Mouse (Mus musculus) brown adipose tissue, adult 24 weeks (tissue): ENCODE measurements around the gene Mosmo. TPM values are rescaled to one million over a fixed set of nuclear protein-coding genes. Genes with fewer than 3 reads are reported as not detected.
A peak's percentile ranks its signal among the peaks of the same experiment; 100 is the strongest.

ENCODE experiments used
- H3K27ac ChIP-seq: fragments of 200-500 bp; replicated peaks from 2 replicates; pipeline ENCODE4 v1.5.1; 2012; ENCODE audit warnings: low read depth, mild to moderate bottlenecking, low read length
- H3K4me1 ChIP-seq: fragments of 200-500 bp; 2 replicates; pipeline ENCODE4 v1.6.1; 2012; ENCODE audit warnings: low read length, mixed read lengths; ENCODE audit not compliant: control insufficient read depth, insufficient read depth, insufficient read length
- H3K4me3 ChIP-seq: fragments of 200-500 bp; 2 replicates; pipeline ENCODE4 v1.5.1; 2012; ENCODE audit warnings: low read depth, mild to moderate bottlenecking, low read length, moderate library complexity; ENCODE audit not compliant: insufficient read depth
- polyA plus RNA-seq: library from polyadenylated mRNA; stranded (reverse); fragments of >200 nt; gene quantifications from 2 replicates; pipeline ENCODE4 v1.2.4, GENCODE M21; 2012; ENCODE audit not compliant: missing spikeins, insufficient read depth, insufficient read length

Gene Mosmo
- polyA plus RNA-seq, 1 experiment, result 20.5 TPM

DNA sequence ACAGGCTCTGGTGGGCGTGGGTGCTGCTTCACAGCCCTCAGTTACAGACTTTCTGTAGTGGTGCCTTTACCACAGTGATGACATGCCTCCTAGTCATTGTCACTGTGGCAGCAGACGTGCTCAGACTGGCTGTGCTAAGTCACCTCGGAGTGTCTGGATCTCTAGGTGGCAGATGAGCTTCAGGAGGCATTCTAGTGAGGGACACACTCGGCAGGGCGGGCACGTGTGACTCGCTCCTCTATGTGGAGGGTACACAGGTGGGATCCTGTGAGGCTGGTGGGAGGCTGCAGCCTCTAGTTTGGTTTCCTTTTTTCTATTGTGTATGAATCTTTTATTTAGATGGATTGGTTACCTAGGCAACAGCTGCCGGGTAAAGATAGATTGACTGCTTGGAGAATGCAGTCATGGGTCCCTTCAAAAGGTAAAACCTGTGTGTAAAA lies 45.4 kb downstream of the Mosmo start:
- Histone ChIP-seq H3K4me3 (no peak overlapping the region), H3K4me1 (peaks cover 6% of the 10 kb centered on the region; the same call in 1 of the 2 replicates), H3K27ac (no peak overlapping the region)

GRCm38 (mm10) chr7:120727581-120727980 lies 50.2 kb downstream of the Mosmo start:
- Histone ChIP-seq H3K4me1 (no peaks in the 10 kb centered on the region), H3K27ac (no peak overlapping the region)

GRCm38 (mm10) chr7:120729635-120730034 lies 52.2 kb downstream of the Mosmo start:
- Histone ChIP-seq H3K27ac (peak overlapping the region; percentile 37), H3K4me3 (peak overlapping the region; percentile 4; the same call in 1 of the 2 replicates), H3K4me1 (no peaks in the 10 kb centered on the region)

More at GRCm38 (mm10) chr7:120727581-120727980, 50.2 kb downstream of the Mosmo start:
- H3K4me3 ChIP-seq, result no peak overlapping the region

DNA sequence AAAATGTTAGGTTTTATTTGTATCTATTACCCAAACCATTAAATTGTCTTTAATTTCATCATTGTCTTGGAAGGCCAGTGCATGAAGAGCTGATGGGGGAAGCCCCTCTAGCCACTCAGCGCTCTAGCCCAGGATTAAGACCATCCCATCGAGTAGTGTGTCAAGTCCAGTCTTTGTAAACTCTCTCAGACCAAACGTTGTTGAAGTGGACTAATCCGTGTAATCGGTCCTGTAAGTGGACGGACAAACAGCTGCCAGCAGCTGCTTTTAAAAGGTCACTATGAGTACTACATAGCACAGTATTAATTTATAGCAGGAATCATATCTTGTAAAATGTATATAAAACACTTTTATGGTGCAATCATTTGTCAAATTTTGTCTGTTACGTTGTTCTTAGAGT lies 55.5 kb downstream of the Mosmo start:
- Histone ChIP-seq H3K4me3 (no peak overlapping the region), H3K27ac (no peak overlapping the region), H3K4me1 (no peaks in the 10 kb centered on the region)

- Histone ChIP-seq H3K4me3 (peak within 1 kb of the TSS; percentile 49), H3K4me1 (peaks cover 21% of the 10 kb centered on the region), H3K27ac (peak within 1 kb of the TSS; percentile 91)
These were observed 61.6 kb downstream of the Mosmo start, which contains the start of gene Vwa3a for GRCm38 (mm10) chr7:120739018-120739417. TSS of gene Vwa3a (plus strand) at chr7:120739318.

DNA sequence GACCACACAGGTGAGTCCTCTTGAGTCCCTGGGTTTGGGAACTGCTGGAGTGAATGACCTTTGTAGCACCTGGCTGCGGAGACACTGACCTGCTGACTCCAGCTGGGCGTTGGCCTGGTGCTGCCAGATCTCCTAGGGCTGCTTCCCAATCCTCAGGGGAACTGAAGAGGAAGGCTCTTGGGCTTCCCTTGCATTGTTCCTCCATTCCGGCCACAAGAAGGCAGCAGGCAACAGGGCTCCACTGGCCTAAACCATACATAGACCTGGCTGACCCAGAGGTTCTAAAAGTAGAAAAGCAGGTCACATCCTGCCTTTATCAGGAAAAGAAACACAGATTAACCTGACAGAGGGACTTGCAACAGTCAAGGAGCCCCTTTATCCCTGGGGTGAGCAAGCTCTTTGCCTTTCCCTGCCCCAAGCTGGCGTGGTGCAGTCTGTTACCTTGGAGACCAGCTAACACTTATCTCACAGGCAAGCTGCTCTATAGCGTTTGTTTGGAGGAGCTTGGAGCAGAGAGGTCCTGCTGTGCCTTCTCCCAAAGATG lies 62.2 kb downstream of the Mosmo start:
- Histone ChIP-seq H3K27ac (peak overlapping the region; percentile 91), H3K4me1 (peaks cover 27% of the 10 kb centered on the region), H3K4me3 (peak overlapping the region; percentile 49)

GRCm38 (mm10) chr7:120743366-120744351 lies 66.2 kb downstream of the Mosmo start:
- peaks cover 45% of the 10 kb centered on the region for H3K4me1 ChIP-seq
- H3K4me3 ChIP-seq, result no peak overlapping the region
- H3K27ac ChIP-seq, result peak overlapping the region; percentile 91

- H3K4me3 ChIP-seq, result no peak overlapping the region
- peaks cover 38% of the 10 kb centered on the region for H3K4me1 ChIP-seq
- peak overlapping the region; percentile 91 for H3K27ac ChIP-seq
These were observed 67.2 kb downstream of the Mosmo start for GRCm38 (mm10) chr7:120744606-120745005.

GRCm38 (mm10) chr7:120746029-120746428 lies 68.6 kb downstream of the Mosmo start:
- H3K4me1 ChIP-seq, result peaks cover 36% of the 10 kb centered on the region
- peak overlapping the region; percentile 87 for H3K27ac ChIP-seq
- no peak overlapping the region for H3K4me3 ChIP-seq

GRCm38 (mm10) chr7:120746821-120747220 lies 69.4 kb downstream of the Mosmo start:
- H3K27ac ChIP-seq, result peak overlapping the region; percentile 92
- H3K4me3 ChIP-seq, result no peak overlapping the region
- H3K4me1 ChIP-seq, result peaks cover 38% of the 10 kb centered on the region

DNA sequence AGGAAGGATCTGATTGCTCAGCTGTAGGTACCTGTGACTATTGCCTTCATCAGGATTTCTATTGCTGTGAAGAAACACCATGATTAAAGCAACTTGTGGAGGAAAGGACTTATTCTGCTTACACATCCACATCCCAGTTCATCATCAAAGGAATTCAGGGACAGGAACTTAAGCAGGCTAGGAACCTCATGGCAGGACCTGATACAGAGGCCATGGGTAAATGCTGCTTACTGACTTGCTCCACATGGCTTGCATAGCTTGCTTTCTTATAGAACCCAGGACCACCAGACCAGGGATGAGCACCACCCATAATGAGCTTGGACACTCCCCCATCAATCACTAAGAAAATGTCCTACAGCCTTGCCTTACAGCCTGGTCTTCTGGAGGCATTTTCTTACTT lies 71.1 kb downstream of the Mosmo start:
- Histone ChIP-seq H3K4me3 (no peak overlapping the region), H3K4me1 (peaks cover 36% of the 10 kb centered on the region), H3K27ac (no peak overlapping the region)

DNA sequence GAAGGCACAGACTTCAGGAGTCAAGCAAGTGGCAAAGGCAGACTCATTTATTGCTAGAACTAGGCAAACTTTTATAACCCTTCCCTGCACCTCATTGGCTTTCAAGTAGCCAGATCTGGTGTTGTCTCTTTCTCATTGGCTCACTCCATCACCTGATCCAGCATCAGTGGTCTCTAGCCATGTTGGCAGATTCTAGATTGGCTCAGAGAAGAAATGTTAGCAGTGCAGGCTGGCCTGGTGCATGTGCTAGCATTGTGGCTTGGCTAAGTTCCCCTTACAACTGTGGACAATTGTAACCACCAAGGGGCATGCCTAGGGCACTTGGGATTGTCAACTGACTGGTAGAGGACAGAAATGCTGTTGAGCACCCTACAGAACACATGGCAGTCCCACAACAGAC lies 73.9 kb downstream of the Mosmo start:
- H3K4me1 ChIP-seq, result peaks cover 18% of the 10 kb centered on the region
- no peak overlapping the region for H3K4me3 ChIP-seq
- peak overlapping the region; percentile 24; the same call in 1 of the 2 replicates for H3K27ac ChIP-seq

DNA sequence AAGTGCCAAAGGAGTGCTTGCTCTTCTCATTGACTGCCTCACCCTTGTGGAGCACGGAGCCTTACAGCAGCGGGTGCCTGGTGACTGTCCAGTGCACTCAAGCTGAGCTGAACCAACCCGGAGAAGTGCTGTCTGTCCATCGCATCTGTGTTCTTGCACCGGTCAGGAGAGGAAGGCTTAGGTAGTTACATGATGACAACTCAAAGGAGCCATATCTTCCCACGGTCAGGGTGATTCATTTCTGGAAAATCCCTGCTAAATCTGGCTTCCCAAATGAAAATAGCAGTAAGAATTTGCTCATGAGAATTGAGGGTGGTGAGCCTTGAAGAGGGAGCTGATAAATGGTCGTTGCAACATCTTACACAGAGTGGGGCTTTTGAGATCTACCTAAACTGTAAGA lies 74.5 kb downstream of the Mosmo start:
- Histone ChIP-seq H3K4me1 (peaks cover 14% of the 10 kb centered on the region), H3K27ac (peak overlapping the region; percentile 24; the same call in 1 of the 2 replicates), H3K4me3 (no peak overlapping the region)

GRCm38 (mm10) chr7:120754671-120755070 lies 77.3 kb downstream of the Mosmo start:
- H3K27ac ChIP-seq, result no peak overlapping the region
- H3K4me3 ChIP-seq, result no peak overlapping the region
- H3K4me1 ChIP-seq, result peaks cover 5% of the 10 kb centered on the region; the same call in 1 of the 2 replicates

DNA sequence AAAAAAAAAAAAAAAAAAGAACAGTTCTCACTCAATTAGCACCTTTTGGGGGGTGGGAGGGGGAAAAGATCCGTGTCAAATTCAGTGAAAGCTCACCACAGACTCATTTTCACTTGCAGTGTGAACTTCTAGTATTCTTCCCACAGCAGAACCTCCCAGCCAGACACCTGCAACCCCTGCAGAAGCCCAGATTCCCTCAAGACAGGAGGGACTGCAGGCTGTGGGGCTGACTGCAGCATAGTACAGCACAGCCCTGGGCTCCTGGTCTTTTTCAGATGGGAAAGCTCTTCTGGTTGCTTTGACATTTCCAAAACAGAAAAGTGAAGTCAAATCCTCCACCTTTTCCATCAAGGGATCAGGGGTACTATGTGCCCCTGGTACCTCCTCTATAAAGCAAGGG lies 90.0 kb downstream of the Mosmo start:
- H3K4me3 ChIP-seq, result no peak overlapping the region

More for the DNA sequence above, 90.0 kb downstream of the Mosmo start:
- Histone ChIP-seq H3K4me1 (no peaks in the 10 kb centered on the region), H3K27ac (no peak overlapping the region)
